Mouse (Mus musculus): ENCODE measurements at regions not wholly inside any gene's neighbourhood (a gene's known extent, or its start where the extent isn't known, plus 50 kb on each side); places are given as distances from the start of the nearest gene placed in this dataset.

- TF ChIP-seq CTCF (IDR thresholded peaks at IDR 0.05; ENCODE audit: low read depth, low read length): no peak
- TF ChIP-seq POLR2A (IDR thresholded peaks at IDR 0.05; ENCODE audit: extremely low read depth, insufficient read depth, low read length): no peak
- Histone ChIP-seq H3K9ac (ENCODE audit: low read depth, low read length) (no peak overlapping the region), H3K4me3 (ENCODE audit: insufficient read depth, low read depth, low read length) (no peak overlapping the region), H3K36me3 (ENCODE audit: control insufficient read depth, insufficient read depth, low read length) (no peaks in the 10 kb centered on the region), H3K79me2 (ENCODE audit: control insufficient read depth, insufficient read depth, low read length) (no peaks in the 10 kb centered on the region), H3K27me3 (ENCODE audit: control insufficient read depth, insufficient read depth, low read length) (no peaks in the 10 kb centered on the region), H3K4me1 (ENCODE audit: control insufficient read depth, insufficient read depth, low read length) (peaks cover 11% of the 10 kb centered on the region; the same call in 1 of the 2 replicates), H3K27ac (replicated peaks; ENCODE audit: insufficient read depth, low read depth, low read length) (no peak overlapping the region)
- DNase-seq (ENCODE audit: extremely low read depth, low read depth, low spot score): no peak
- WGBS: 90% methylated on average over 4 of the region's 4 CpGs
Observed at GRCm38 (mm10) chr13:102591803-102592537, 101.4 kb upstream of the Cd180 start.

GRCm38 (mm10) chr13:102593405-102594200 is 99.8 kb upstream of the Cd180 start:
- H3K36me3 ChIP-seq (ENCODE audit: control insufficient read depth, insufficient read depth, low read length): no peaks in the 10 kb centered on the region
- no peaks in the 10 kb centered on the region for H3K79me2 ChIP-seq (ENCODE audit: control insufficient read depth, insufficient read depth, low read length)
- DNase-seq (ENCODE audit: extremely low read depth, low read depth, low spot score): peak; percentile 85
- no peaks in the 10 kb centered on the region for H3K27me3 ChIP-seq (ENCODE audit: control insufficient read depth, insufficient read depth, low read length)
- peaks cover 11% of the 10 kb centered on the region; the same call in 1 of the 2 replicates for H3K4me1 ChIP-seq (ENCODE audit: control insufficient read depth, insufficient read depth, low read length)
- no peak overlapping the region for H3K4me3 ChIP-seq (ENCODE audit: insufficient read depth, low read depth, low read length)
- TF ChIP-seq POLR2A (IDR thresholded peaks at IDR 0.05; ENCODE audit: extremely low read depth, insufficient read depth, low read length) (no peak), CTCF (IDR thresholded peaks at IDR 0.05; ENCODE audit: low read depth, low read length) (no peak)
- 44% methylated on average over 12 of the region's 12 CpGs for WGBS
- H3K27ac ChIP-seq (replicated peaks; ENCODE audit: insufficient read depth, low read depth, low read length): peak overlapping the region; percentile 47; the same call in 1 of the 2 replicates
- no peak overlapping the region for H3K9ac ChIP-seq (ENCODE audit: low read depth, low read length)

- no peak for TF ChIP-seq POLR2A (IDR thresholded peaks at IDR 0.05; ENCODE audit: extremely low read depth, insufficient read depth, low read length)
- TF ChIP-seq CTCF (IDR thresholded peaks at IDR 0.05; ENCODE audit: low read depth, low read length): no peak
- no peak for DNase-seq (ENCODE audit: extremely low read depth, low read depth, low spot score)
- H3K4me3 ChIP-seq (ENCODE audit: insufficient read depth, low read depth, low read length): no peak overlapping the region
- H3K79me2 ChIP-seq (ENCODE audit: control insufficient read depth, insufficient read depth, low read length): no peaks in the 10 kb centered on the region
- H3K9ac ChIP-seq (ENCODE audit: low read depth, low read length): no peak overlapping the region
- 94% methylated on average over 3 of the region's 3 CpGs for WGBS
- no peak overlapping the region for H3K27ac ChIP-seq (replicated peaks; ENCODE audit: insufficient read depth, low read depth, low read length)
- no peaks in the 10 kb centered on the region for H3K27me3 ChIP-seq (ENCODE audit: control insufficient read depth, insufficient read depth, low read length)
- H3K4me1 ChIP-seq (ENCODE audit: control insufficient read depth, insufficient read depth, low read length): peaks cover 11% of the 10 kb centered on the region; the same call in 1 of the 2 replicates
- no peaks in the 10 kb centered on the region for H3K36me3 ChIP-seq (ENCODE audit: control insufficient read depth, insufficient read depth, low read length)
Observed at GRCm38 (mm10) chr13:102594201-102594600, 99.2 kb upstream of the Cd180 start.

- no peak for DNase-seq (ENCODE audit: extremely low read depth, low read depth, low spot score)
- Histone ChIP-seq H3K79me2 (ENCODE audit: control insufficient read depth, insufficient read depth, low read length) (no peaks in the 10 kb centered on the region), H3K9ac (ENCODE audit: low read depth, low read length) (no peak overlapping the region), H3K4me1 (ENCODE audit: control insufficient read depth, insufficient read depth, low read length) (peaks cover 11% of the 10 kb centered on the region; the same call in 1 of the 2 replicates), H3K27me3 (ENCODE audit: control insufficient read depth, insufficient read depth, low read length) (no peaks in the 10 kb centered on the region), H3K36me3 (ENCODE audit: control insufficient read depth, insufficient read depth, low read length) (no peaks in the 10 kb centered on the region), H3K27ac (replicated peaks; ENCODE audit: insufficient read depth, low read depth, low read length) (no peak overlapping the region), H3K4me3 (ENCODE audit: insufficient read depth, low read depth, low read length) (no peak overlapping the region)
- TF ChIP-seq CTCF (IDR thresholded peaks at IDR 0.05; ENCODE audit: low read depth, low read length) (no peak), POLR2A (IDR thresholded peaks at IDR 0.05; ENCODE audit: extremely low read depth, insufficient read depth, low read length) (no peak)
- WGBS: 87% methylated on average over 5 of the region's 5 CpGs
Observed at GRCm38 (mm10) chr13:102595602-102596001, 97.8 kb upstream of the Cd180 start.

GRCm38 (mm10) chr13:102596101-102596500 is 97.3 kb upstream of the Cd180 start:
- 94% methylated on average over 2 of the region's 2 CpGs for WGBS
- H3K4me1 ChIP-seq (ENCODE audit: control insufficient read depth, insufficient read depth, low read length): peaks cover 11% of the 10 kb centered on the region; the same call in 1 of the 2 replicates
- no peak for DNase-seq (ENCODE audit: extremely low read depth, low read depth, low spot score)

More at GRCm38 (mm10) chr13:102596101-102596500, 97.3 kb upstream of the Cd180 start:
- Histone ChIP-seq H3K79me2 (ENCODE audit: control insufficient read depth, insufficient read depth, low read length) (no peaks in the 10 kb centered on the region), H3K27me3 (ENCODE audit: control insufficient read depth, insufficient read depth, low read length) (no peaks in the 10 kb centered on the region), H3K9ac (ENCODE audit: low read depth, low read length) (no peak overlapping the region), H3K27ac (replicated peaks; ENCODE audit: insufficient read depth, low read depth, low read length) (no peak overlapping the region), H3K36me3 (ENCODE audit: control insufficient read depth, insufficient read depth, low read length) (no peaks in the 10 kb centered on the region), H3K4me3 (ENCODE audit: insufficient read depth, low read depth, low read length) (no peak overlapping the region)
- TF ChIP-seq POLR2A (IDR thresholded peaks at IDR 0.05; ENCODE audit: extremely low read depth, insufficient read depth, low read length): no peak

Data from liver, adult 2 months (tissue).